Comparison of ENCODE assay signal across 8 mouse cellular contexts in genomic region chr17:34931735-34932098, GRCm38 (mm10). TPM values are rescaled to one million over a fixed set of nuclear protein-coding genes. Genes with fewer than 3 reads are reported as not detected.
DNase-seq lines count a peak whose midpoint lies in the region; ATAC-seq and TF ChIP-seq lines count a peak whose summit lies in the region.

No protein-coding gene starts in this region.

- peak overlapping the region; percentile 90 for H3K4me3 ChIP-seq in heart, adult 2 months
- H3K4me3 ChIP-seq in E14TG2a.4 (replicated peaks; ENCODE audit: low read length): peak overlapping the region; percentile 91
- peak overlapping the region; percentile 75 for H3K4me3 ChIP-seq in embryonic facial prominence, embryonic 12.5 days

- TF ChIP-seq CTCF in heart, adult 2 months (IDR thresholded peaks at IDR 0.05): no peak
- no peak for TF ChIP-seq CTCF in E14TG2a.4 (conservative IDR thresholded peaks at IDR 0.05; ENCODE audit: low read length)

- peak overlapping the region; percentile 97 for H3K4me2 ChIP-seq in embryonic facial prominence, embryonic 12.5 days (replicated peaks)

- H3K9ac ChIP-seq in heart, adult 2 months (ENCODE audit: low read depth, low read length): peak overlapping the region; percentile 89
- H3K9ac ChIP-seq in embryonic facial prominence, embryonic 12.5 days: peak overlapping the region; percentile 83

- H3K9me3 ChIP-seq in E14TG2a.4 (ENCODE audit: low read length): no peaks in the 10 kb centered on the region
- no peaks in the 10 kb centered on the region for H3K9me3 ChIP-seq in embryonic facial prominence, embryonic 12.5 days

- H3K79me2 ChIP-seq in heart, adult 2 months (replicated peaks; ENCODE audit: control insufficient read depth, insufficient read depth, low read length): no peaks in the 10 kb centered on the region

- TF ChIP-seq EP300 in heart, adult 2 months (IDR thresholded peaks at IDR 0.05; ENCODE audit: insufficient read depth, low read depth, low read length): no peak

- peak in 1 of 2 experiments; percentile 45 for DNase-seq in heart, adult 2 months
- no peak for DNase-seq in heart, postnatal 25 days (ENCODE audit: low spot score)
- DNase-seq in induced T-regulatory cell, adult 2 months (ENCODE audit: low read depth): peak; percentile 68
- peak; percentile 30 to 35 for DNase-seq in lung, postnatal 4 days
- peak; percentile 48 to 52 for DNase-seq in spleen, postnatal 36 days (ENCODE audit: low spot score in 2 of 2)
- no peak for DNase-seq in yolk sac, embryonic 10.5 days (ENCODE audit: low spot score)

- peaks cover 1% of the 10 kb centered on the region; the same call in 1 of the 2 replicates for H3K4me1 ChIP-seq in heart, adult 2 months (ENCODE audit: control insufficient read depth, insufficient read depth, low read length)
- peaks cover 63% of the 10 kb centered on the region for H3K4me1 ChIP-seq in E14TG2a.4 (replicated peaks; ENCODE audit: low read depth, low read length)
- H3K4me1 ChIP-seq in embryonic facial prominence, embryonic 12.5 days: peaks cover 12% of the 10 kb centered on the region

- no peaks in the 10 kb centered on the region for H3K27me3 ChIP-seq in heart, adult 2 months (ENCODE audit: control insufficient read depth, insufficient read depth, low read length)
- peaks cover 35% of the 10 kb centered on the region for H3K27me3 ChIP-seq in E14TG2a.4 (ENCODE audit: insufficient read depth, low read length)
- H3K27me3 ChIP-seq in embryonic facial prominence, embryonic 12.5 days: 0 out of 2 replicates have a peak, but pooled peaks cover 4% of the 10 kb centered on the region

- no peaks in the 10 kb centered on the region for H3K36me3 ChIP-seq in heart, adult 2 months (ENCODE audit: control insufficient read depth, insufficient read depth, low read length)
- H3K36me3 ChIP-seq in E14TG2a.4 (ENCODE audit: insufficient read depth, low read length): peaks cover 32% of the 10 kb centered on the region
- no peaks in the 10 kb centered on the region for H3K36me3 ChIP-seq in embryonic facial prominence, embryonic 12.5 days

- WGBS in heart, adult 2 months: 10% methylated on average over 14 of the region's 14 CpGs
- 12% methylated on average over 14 of the region's 14 CpGs for WGBS in embryonic facial prominence, embryonic 12.5 days

- ATAC-seq in embryonic facial prominence, embryonic 12.5 days (ENCODE audit: insufficient number of reproducible peaks, insufficient read depth, low FRiP score, low TSS enrichment): peak; percentile 8; the same call in 1 of the 2 replicates

- intact Hi-C loops in heart, adult 2 months (cut with DNase I): loop anchor here (2.0 kb wide), 2 partner anchors 39 to 49 kb away; partner anchors contain the start of gene Lsm2
- intact Hi-C loops in heart, postnatal 25 days (cut with DNase I): loop anchor here (2.0 to 10.0 kb wide), 2 partner anchors 21 to 53 kb away; partner anchors contain the start of gene Lsm2

- TF ChIP-seq POLR2A in heart, adult 2 months (IDR thresholded peaks at IDR 0.05; ENCODE audit: insufficient read depth, low read depth, low read length): no peak

- H3K27ac ChIP-seq in heart, adult 2 months: peak overlapping the region; percentile 85
- H3K27ac ChIP-seq in embryonic facial prominence, embryonic 12.5 days: no peak overlapping the region

RNA-seq across cellular contexts. Expression of gene Neu1, which starts 0.7 kb away (rescaled TPM):
- 10 to 100 TPM; 14.5 TPM for total RNA-seq in heart, adult 2 months (2021)
- polyA plus RNA-seq in heart, adult 2 months (2012; rRNA removed): 22.0 and 23.6 TPM in 2 replicates
- 10 to 100 TPM; 12.7 to 14.1 TPM for total RNA-seq in heart, postnatal 25 days (2021)
- 19.2 and 20.8 TPM in 2 replicates for polyA plus RNA-seq in embryonic facial prominence, embryonic 12.5 days (2016; fragmentation: Nextera tagmentation; extraction: Ambion mirVana)

RNA-seq across cellular contexts. Expression of gene Slc44a4, which starts 17.5 kb away (rescaled TPM):
- total RNA-seq in heart, adult 2 months (2021): not detected
- polyA plus RNA-seq in heart, adult 2 months (2012; rRNA removed): 1.1 TPM in 1 of 2 replicates, not detected in the other
- total RNA-seq in heart, postnatal 25 days (2021): not detected
- polyA plus RNA-seq in embryonic facial prominence, embryonic 12.5 days (2016; fragmentation: Nextera tagmentation; extraction: Ambion mirVana): 0.29 TPM in 1 of 2 replicates, not detected in the other

RNA-seq across cellular contexts. Expression of gene Hspa1b, which starts 27.3 kb away (rescaled TPM):
- total RNA-seq in heart, adult 2 months (2021): 10 to 100 TPM in 1 of 2 experiments, 1 to 10 TPM in 1; 2.9 to 11.2 TPM
- polyA plus RNA-seq in heart, adult 2 months (2012; rRNA removed): 2.0 and 6.3 TPM in 2 replicates
- total RNA-seq in heart, postnatal 25 days (2021): 1 to 10 TPM; 1.9 to 6.9 TPM
- 0.33 and 0.36 TPM in 2 replicates for polyA plus RNA-seq in embryonic facial prominence, embryonic 12.5 days (2016; fragmentation: Nextera tagmentation; extraction: Ambion mirVana)

RNA-seq across cellular contexts. Expression of gene Ehmt2, which starts 33.4 kb away (rescaled TPM):
- 10 to 100 TPM; 38.0 to 42.6 TPM for total RNA-seq in heart, adult 2 months (2021)
- polyA plus RNA-seq in heart, adult 2 months (2012; rRNA removed): 61.6 and 64.0 TPM in 2 replicates
- 10 to 100 TPM; 37.6 to 39.1 TPM for total RNA-seq in heart, postnatal 25 days (2021)
- 111 and 121 TPM in 2 replicates for polyA plus RNA-seq in embryonic facial prominence, embryonic 12.5 days (2016; fragmentation: Nextera tagmentation; extraction: Ambion mirVana)

RNA-seq across cellular contexts. Expression of gene C2, which starts 33.7 kb away (rescaled TPM):
- total RNA-seq in heart, adult 2 months (2021): 1 to 10 TPM; 1.8 to 3.1 TPM
- polyA plus RNA-seq in heart, adult 2 months (2012; rRNA removed): 4.5 and 8.1 TPM in 2 replicates
- 1 to 10 TPM; 2.8 to 4.1 TPM for total RNA-seq in heart, postnatal 25 days (2021)
- 1.2 and 2.5 TPM in 2 replicates for polyA plus RNA-seq in embryonic facial prominence, embryonic 12.5 days (2016; fragmentation: Nextera tagmentation; extraction: Ambion mirVana)

Comparison
In these comparisons a context has a peak if more than half of its experiments do, and no peak if none do; other contexts are left out.
1. DNase-seq: peak in induced T-regulatory cell, adult 2 months (single experiment), lung, postnatal 4 days (2 of 2) and spleen, postnatal 36 days (2 of 2); none in heart, postnatal 25 days (single experiment) and yolk sac, embryonic 10.5 days (single experiment).
2. Peak in every context shown above with its lines, with median percentiles within 50 percentile points of each other: H3K4me3 ChIP-seq.